Mouse (Mus musculus) T-cell, adult 2 months (primary cell): ENCODE measurements around the gene Cryab.
A peak's percentile ranks its signal among the peaks of the same experiment; 100 is the strongest.

Experiments
- DNase-seq: peaks from one replicate; pipeline ENCODE4 v3.0.0; 2022; ENCODE audit warnings: low spot score

The Cryab gene

GRCm38 (mm10) chr9:50751323-50751722 lies at the start of gene Cryab:
Cryab (plus strand) TSS chr9:50751325.
- DNase-seq = no peak

DNA sequence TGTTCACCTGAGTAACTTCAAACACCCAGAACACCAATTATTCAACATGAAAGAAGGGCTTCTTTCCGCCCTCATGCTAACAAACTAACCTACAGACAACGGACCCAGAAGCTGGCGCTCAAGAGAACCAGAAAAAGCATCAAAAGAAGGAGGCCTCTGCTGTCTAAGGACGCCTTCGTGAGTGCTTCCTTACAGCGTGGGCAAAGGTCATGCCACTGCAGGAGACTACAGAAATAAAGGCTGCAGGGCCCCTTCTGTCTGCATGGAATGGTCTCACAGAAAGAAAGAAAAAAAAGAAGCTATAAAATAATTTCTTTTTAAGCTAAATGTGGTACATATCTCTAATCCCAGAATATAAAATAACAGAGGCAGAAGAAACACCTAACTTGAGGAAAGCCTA lies 46.2 kb upstream of the Cryab start:
- no peak for DNase-seq

DNA sequence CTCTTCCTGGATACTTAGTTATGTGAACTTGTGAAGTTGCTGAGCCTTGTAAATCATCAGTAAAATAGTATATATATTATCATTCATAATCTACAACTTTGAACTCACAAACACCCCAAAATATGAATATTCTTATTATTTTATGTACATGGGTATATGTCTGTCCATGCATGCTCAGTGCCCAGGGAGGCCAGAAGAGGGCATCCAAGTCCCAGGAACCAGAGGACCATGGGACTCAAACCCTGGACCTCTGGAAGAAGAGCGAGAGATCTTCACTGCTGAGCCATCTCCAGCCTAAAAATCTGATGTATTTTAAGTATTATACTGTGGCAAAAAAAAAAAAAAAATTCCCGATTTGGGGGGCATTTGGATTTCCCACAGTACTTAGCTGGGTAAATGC lies 42.0 kb upstream of the Cryab start:
- DNase-seq = no peak

DNA sequence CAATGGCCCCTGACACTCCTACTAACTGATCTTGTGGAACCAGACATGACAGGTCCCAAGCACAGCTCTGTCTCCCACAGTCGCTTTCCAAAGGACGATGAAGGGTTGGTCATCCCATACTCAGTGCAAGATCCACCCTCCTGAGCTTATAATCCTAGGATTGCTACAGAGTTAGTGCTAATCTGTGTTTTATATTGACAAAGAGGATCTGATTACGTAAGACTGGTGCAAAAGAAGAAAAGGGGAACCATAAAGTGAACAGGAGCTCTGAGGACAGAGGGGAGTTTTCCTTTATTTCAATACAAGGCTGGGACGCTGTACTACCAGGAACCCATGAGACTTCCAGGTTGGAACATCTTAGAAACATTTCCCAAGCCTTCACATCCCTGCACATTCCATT lies 39.8 kb upstream of the Cryab start:
- no peak for DNase-seq

DNA sequence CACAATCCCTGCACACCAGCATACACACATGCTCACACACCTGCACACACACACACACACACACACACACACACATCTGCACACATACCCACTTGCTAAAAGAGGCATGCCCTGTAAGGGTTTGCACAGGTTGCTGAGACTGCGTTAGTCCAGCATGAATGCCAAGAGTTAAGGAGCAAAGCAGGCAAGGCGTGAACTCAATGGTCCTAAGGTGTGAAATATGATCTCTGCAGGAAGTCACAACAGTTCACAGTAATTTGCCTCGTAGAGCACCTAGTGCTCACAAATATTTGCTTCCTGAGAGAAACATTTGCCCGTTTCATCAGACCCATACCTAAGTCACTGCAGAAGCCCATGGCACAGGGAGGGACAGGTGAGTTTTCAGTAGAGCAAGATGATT lies 36.9 kb upstream of the Cryab start:
- DNase-seq = no peak

DNA sequence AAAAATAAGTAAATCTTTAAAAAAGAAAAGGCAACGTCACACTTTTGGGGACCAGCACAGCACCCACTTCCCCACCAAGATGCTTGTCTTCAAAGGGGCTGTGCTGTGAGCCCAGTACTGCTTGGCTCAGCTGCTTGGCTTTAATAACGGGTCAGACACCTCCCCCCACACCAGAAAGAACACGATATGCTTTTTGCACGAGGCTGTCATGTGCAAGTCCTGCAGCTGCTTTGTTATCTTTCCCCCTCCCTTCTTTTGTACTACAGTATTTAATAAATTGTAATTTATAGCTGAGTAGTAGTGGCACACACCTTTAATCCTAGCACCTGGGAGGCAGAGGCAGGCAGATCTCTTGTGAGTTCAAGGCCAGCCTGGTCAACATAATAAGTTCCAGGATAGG lies 32.2 kb upstream of the Cryab start:
- DNase-seq = no peak

GRCm38 (mm10) chr9:50721061-50721460 lies 30.1 kb upstream of the Cryab start:
- DNase-seq = no peak

DNA sequence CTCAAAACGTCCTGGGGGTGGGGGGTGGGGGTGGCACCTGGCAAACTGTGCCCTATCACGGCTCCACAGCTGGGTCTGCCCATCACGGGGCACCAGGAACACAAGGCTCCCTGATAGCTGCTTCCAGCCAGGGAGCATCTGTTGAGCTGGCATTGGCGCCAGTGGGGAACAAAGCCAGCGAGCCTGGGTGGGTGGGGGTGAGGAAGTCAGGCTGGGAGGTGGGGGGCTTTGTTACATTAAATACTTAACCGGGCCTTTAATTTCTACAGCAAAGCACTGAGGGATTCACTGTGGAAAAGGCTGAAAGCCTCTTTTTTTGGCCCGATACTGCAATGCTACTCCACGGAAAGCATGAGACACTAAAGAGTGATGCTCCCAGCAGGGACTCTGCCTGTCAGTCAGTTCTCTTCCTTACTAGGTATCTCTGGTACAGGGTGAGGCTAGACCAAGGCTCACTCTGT lies 28.6 kb upstream of the Cryab start:
- DNase-seq = no peak

DNA sequence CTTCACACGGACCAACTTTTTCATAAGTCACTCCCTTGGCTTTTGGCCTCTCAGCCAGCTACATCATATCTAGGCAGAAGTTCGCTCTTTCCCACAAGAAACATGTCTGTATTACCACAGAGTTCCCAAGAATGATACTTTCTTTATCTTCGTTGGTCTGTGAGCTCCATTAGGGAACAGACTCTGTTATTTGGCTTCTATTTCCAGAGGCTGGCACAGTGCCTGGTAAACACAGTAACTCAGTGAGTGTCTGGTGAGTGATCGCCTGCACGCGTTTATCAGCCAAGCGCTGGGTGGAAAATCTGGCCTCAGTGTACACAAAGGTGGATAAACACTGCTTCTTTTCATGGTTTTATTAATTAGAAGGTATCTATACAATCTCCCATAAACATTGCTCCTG lies 27.7 kb upstream of the Cryab start:
- no peak for DNase-seq

DNA sequence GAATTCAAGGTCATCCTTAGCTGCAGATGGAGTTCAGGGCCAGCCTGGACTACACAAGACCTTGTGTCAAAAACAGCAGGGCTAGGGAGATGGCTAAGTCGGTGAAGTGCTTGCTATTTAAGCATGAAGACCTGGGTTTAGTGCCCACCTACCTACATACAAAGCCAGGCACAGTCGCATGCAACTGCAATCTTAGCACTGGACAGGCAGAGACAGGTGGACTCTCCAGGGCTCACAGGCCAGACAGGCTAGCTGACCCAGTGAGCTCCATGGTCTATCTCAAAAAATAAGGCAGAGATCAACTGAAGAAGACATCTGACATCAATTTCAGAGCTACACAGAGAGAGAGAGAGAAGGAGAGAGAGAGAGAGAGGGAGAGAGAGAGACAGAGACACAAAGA lies 27.0 kb upstream of the Cryab start:
- DNase-seq = no peak

DNA sequence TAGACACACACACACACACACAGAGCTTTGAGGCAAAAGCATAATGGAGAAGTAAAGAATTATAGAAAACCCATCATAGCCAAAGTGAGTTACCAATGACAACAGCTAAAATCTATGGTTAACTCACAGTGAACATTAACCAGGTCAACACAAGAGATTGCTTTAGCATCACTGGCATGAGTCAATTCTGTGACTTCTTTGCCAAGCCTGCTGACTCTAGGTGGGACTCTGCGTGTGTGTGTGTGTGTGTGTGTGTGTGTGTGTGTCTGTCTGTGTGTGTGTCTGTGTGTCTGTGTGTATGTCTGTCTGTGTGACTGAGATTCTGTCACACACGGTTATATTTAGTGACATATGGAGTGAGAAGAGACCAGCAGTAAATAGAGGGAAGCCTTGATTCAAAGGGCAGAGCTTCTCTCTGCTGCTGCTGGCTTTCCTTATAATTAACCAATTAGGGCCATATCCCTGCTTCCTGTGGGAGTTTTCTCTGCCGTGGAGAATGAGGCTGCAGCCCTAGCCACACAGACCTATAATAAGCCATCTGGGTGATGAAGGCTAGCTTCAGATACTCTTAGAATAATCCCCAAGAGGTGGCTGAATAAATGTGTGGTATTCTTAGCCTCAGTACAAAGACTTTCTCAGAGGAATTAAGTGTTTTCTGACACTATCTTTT lies 26.3 kb upstream of the Cryab start:
- DNase-seq = no peak

GRCm38 (mm10) chr9:50725921-50726590 lies 25.1 kb upstream of the Cryab start:
- no peak for DNase-seq

GRCm38 (mm10) chr9:50727171-50727924 lies 23.8 kb upstream of the Cryab start:
- no peak for DNase-seq

- DNase-seq = peak; percentile 18
Measured at GRCm38 (mm10) chr9:50727925-50728651, 23.0 kb upstream of the Cryab start.

DNA sequence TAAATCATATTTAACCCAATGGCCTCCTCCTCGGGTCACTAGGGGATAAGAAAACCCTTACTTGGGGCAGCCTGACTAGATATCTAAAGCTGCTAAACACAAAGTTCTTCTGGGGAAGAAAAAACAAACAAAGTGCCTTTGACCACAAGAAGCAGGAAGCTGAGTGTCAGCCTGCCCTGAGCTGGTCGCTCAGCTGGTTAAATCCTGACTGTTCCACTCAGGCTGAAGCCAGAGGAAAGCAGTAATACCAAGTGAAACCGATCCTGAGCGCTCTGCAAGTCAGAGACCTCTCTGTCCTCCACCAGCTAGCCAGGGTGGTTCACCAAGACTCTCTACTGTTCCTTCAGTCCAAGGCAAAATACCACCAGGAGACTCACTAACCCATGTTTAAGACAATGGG lies 21.5 kb upstream of the Cryab start:
- no peak for DNase-seq

- DNase-seq = no peak
Measured at GRCm38 (mm10) chr9:50732560-50732959, 18.6 kb upstream of the Cryab start.

DNA sequence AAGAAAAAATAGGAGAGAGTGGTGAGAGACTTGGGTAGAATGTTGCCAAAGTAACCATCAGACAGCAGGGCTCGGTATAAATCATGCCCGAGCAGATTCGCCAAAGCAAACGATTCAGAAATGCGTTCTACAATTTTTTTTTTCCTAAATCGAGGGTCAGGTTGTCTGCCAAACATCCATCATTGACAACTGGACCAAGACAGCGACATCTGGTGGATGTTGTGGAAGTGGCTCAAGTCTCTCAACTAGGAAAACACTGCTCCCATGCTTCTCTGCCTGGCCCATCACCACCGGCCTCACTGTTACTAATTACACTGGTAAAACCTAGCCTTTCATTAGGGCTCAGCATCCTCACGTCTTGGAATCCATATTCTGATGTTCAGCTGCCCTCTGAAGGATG lies 16.1 kb upstream of the Cryab start:
- no peak for DNase-seq

- DNase-seq = peak; percentile 81
Measured at GRCm38 (mm10) chr9:50738914-50739870, 11.9 kb upstream of the Cryab start, which contains the start of gene Dixdc1. Dixdc1 (minus strand) TSS chr9:50739517.

- no peak for DNase-seq
Measured at GRCm38 (mm10) chr9:50740867-50741784, 10.0 kb upstream of the Cryab start.

- DNase-seq = no peak
Measured at GRCm38 (mm10) chr9:50742261-50742660, 8.9 kb upstream of the Cryab start.
